Mouse (Mus musculus) cerebellum, adult 2 months (tissue): ENCODE measurements around the gene 4930426L09Rik. TPM values are rescaled to one million over a fixed set of nuclear protein-coding genes. Genes with fewer than 3 reads are reported as not detected.

Source experiments
- DNase-seq, 2 experiments: peaks; one replicate each; pipeline ENCODE4 v3.0.0; 2021
- H3K27ac ChIP-seq: fragments of 200-500 bp; 2 replicates; pipeline ENCODE4 v1.5.1; 2012; ENCODE audit warnings: low read length, control low read depth, inconsistent platforms; ENCODE audit not compliant: insufficient read depth
- H3K27me3 ChIP-seq: fragments of 200-500 bp; 2 replicates; pipeline ENCODE4 v1.6.1; 2012; ENCODE audit warnings: inconsistent platforms, mild to moderate bottlenecking, low read length, moderate library complexity; ENCODE audit not compliant: control insufficient read depth, insufficient read depth
- H3K4me1 ChIP-seq: fragments of 200-500 bp; 2 replicates; pipeline ENCODE4 v1.6.1; 2011; ENCODE audit warnings: low read length; ENCODE audit not compliant: control insufficient read depth, insufficient read depth
- H3K4me3 ChIP-seq: fragments of 200-500 bp; replicated peaks from 2 replicates; pipeline ENCODE3; 2011; ENCODE audit warnings: mild to moderate bottlenecking, low read depth, low read length, control low read depth; ENCODE audit not compliant: insufficient read depth
- CTCF ChIP-seq: fragments of 200-500 bp; IDR thresholded peaks from 2 replicates; pipeline ENCODE4 v1.5.1; 2011; ENCODE audit warnings: low read depth, mild to moderate bottlenecking, control low read depth, low read length, moderate library complexity, borderline replicate concordance; ENCODE audit not compliant: insufficient read depth
- POLR2A ChIP-seq: fragments of 200-500 bp; IDR thresholded peaks from 2 replicates; pipeline ENCODE4 v1.6.1; 2011; ENCODE audit warnings: low read length, control low read depth, borderline replicate concordance; ENCODE audit not compliant: insufficient read depth
- WGBS: fragments of 180-500 bp; shearing (Covaris S2); methylation state at CpG from one replicate; pipeline ENCODE4 v1.1.7; 2018; 5-methylcytosine and 5-hydroxymethylcytosine counted together
- polyA plus RNA-seq: library from polyadenylated mRNA; depleted of rRNA; stranded (reverse); fragments of >200 nt; gene quantifications from 2 replicates; pipeline ENCODE4 v1.2.3, GENCODE M21; 2012

4930426L09Rik gene
- polyA plus RNA-seq, 1 experiment, result 0.98 TPM

DNA sequence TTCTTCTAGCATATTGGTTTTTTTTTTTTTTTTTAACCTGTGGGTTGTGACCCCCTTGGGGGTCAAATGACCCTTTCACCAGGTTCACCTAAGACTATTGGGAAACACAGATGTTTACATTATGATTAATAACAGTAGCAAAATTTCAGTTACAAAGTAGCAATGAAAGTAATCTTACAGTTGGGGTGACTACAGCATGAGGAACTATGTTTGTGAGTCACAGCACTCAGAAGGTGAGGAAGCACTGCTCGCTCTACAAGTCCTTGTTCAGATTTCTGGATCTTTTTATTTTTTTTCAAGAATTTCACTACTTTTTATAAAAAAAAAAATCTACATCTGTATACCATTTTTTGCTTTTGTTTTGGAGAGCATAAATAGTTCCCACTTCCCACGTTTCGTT lies 26.6 kb upstream of the 4930426L09Rik start:
- Histone ChIP-seq H3K4me1 (no peaks in the 10 kb centered on the region), H3K4me3 (no peak overlapping the region), H3K27ac (no peak overlapping the region), H3K27me3 (no peaks in the 10 kb centered on the region)
- TF ChIP-seq CTCF, result no peak
- no peak for TF ChIP-seq POLR2A
- 97% methylated on average over 3 of the region's 3 CpGs for WGBS
- DNase-seq, result no peak

DNA sequence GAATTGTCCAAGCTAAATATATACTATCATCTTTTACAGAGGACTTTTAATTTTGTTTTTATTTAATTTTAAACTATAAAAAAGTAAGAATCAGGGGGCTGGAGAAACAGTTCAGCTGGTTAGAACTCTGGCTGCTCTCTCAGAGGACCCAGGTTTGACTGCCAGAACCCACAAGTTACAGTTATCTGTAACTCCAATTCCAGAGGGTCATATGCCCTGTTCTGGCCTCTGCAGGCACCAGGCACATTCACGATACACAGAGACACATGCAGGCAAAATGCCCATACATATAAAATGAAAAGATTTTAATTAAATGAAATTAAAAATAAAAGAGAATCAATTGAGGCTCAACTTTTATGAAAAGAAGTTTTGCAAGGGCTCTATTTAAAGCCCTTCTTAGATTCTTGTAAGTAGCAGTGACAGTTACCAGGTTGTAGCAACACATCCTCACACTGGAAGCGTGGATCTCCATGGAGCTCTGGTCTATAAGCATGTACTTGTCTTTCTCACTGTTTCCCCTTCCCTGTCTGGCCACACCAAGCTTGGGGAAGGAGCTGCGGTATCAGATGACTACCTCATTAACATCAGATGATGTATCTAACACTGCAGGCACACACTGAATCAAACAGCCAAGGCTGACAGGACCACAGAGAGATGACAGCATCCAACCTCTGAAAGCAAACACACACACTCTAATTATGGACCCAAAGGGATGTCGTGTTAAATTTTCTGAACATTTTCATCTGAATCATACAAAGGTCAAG lies 23.1 kb upstream of the 4930426L09Rik start:
- Histone ChIP-seq H3K4me3 (no peak overlapping the region), H3K27me3 (no peaks in the 10 kb centered on the region), H3K4me1 (0 out of 2 replicates have a peak, but pooled peaks cover 2% of the 10 kb centered on the region), H3K27ac (no peak overlapping the region)
- WGBS, result 56% methylated on average over 4 of the region's 4 CpGs
- no peak for DNase-seq
- no peak for TF ChIP-seq CTCF
- TF ChIP-seq POLR2A, result no peak

DNA sequence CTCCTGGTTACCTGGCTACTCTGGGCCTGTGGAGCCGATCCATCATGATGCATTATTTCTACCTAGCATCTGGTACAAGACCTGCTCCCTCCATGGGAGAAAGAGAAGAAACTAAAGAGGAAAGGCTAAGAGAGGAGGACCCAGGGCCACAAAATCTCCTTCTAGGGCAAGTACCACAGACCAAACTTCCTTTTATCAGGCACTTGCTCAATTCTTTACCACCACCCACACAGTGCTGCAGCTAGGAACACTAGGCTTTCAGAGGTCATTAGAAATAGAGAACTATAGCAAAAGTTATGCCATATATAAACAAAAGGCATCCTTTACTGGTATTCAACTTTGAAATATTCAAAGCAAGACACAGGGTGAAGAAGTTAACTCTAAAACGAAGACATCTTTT lies 22.0 kb upstream of the 4930426L09Rik start:
- no peak for TF ChIP-seq CTCF
- TF ChIP-seq POLR2A, result no peak
- 91% methylated on average over 2 of the region's 2 CpGs for WGBS

GRCm38 (mm10) chr2:18977201-18977805 lies 20.8 kb upstream of the 4930426L09Rik start:
- TF ChIP-seq CTCF (no peak), POLR2A (no peak)

More for the DNA sequence above, 22.0 kb upstream of the 4930426L09Rik start:
- H3K27me3 ChIP-seq, result no peaks in the 10 kb centered on the region
- H3K4me1 ChIP-seq, result 0 out of 2 replicates have a peak, but pooled peaks cover 2% of the 10 kb centered on the region
- H3K27ac ChIP-seq, result no peak overlapping the region
- DNase-seq, result no peak
- no peak overlapping the region for H3K4me3 ChIP-seq

DNA sequence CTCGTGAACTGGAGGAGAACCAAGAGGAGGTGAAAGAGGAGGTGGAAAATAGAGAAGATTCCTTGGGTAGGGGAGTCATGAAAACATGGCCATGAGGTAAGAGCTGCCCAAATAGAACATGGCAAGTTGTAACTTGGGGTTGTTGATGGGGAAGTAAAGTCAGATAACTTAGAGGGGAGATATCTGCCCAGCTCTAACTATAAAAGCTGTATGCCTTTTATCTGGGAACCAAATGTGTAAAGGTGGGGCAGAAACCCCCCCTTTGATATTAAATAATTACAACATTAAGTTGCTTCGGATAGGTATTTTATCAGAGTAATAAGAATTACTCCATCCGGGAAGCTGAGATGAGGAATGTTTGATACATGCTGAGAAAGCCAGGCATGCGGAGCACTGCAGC lies 19.1 kb upstream of the 4930426L09Rik start:
- Histone ChIP-seq H3K4me1 (0 out of 2 replicates have a peak, but pooled peaks cover 2% of the 10 kb centered on the region), H3K27me3 (no peaks in the 10 kb centered on the region), H3K27ac (no peak overlapping the region), H3K4me3 (no peak overlapping the region)
- DNase-seq, result no peak
- no peak for TF ChIP-seq CTCF
- TF ChIP-seq POLR2A, result no peak
- WGBS, result 85% methylated on average over 4 of the region's 4 CpGs

More at GRCm38 (mm10) chr2:18977201-18977805, 20.8 kb upstream of the 4930426L09Rik start:
- Histone ChIP-seq H3K27ac (no peak overlapping the region), H3K27me3 (no peaks in the 10 kb centered on the region), H3K4me3 (no peak overlapping the region), H3K4me1 (0 out of 2 replicates have a peak, but pooled peaks cover 2% of the 10 kb centered on the region)
- no peak for DNase-seq
- 92% methylated on average over 10 of the region's 10 CpGs for WGBS

GRCm38 (mm10) chr2:18979675-18980074 lies 18.5 kb upstream of the 4930426L09Rik start:
- Histone ChIP-seq H3K27me3 (no peaks in the 10 kb centered on the region), H3K4me3 (no peak overlapping the region), H3K4me1 (0 out of 2 replicates have a peak, but pooled peaks cover 2% of the 10 kb centered on the region), H3K27ac (no peak overlapping the region)
- 70% methylated on average over 7 of the region's 7 CpGs for WGBS
- TF ChIP-seq POLR2A, result no peak
- no peak for TF ChIP-seq CTCF
- DNase-seq, result no peak

DNA sequence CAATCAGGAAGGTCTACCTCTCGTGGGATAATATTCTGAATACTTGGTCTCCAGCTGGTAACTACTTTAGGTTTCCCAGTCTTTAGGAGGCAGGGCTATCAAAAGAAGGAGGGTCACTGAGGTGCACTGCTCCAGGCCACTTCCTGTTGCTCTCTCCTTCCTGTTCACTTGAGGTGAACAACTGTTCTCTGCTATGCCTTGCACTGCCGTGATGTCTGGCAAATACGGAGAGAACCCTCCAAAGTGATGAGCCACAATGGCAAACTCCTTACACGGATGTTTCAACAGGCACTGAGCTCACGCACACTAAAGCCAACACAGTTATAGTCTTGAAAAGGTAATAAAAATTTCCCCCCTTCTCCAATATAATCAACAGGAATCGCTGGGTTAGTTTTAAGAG lies 15.6 kb upstream of the 4930426L09Rik start:
- TF ChIP-seq CTCF, result no peak
- no peak for TF ChIP-seq POLR2A
- Histone ChIP-seq H3K27ac (no peak overlapping the region), H3K4me3 (no peak overlapping the region), H3K4me1 (0 out of 2 replicates have a peak, but pooled peaks cover 2% of the 10 kb centered on the region), H3K27me3 (no peaks in the 10 kb centered on the region)
- WGBS, result 78% methylated on average over 6 of the region's 6 CpGs
- no peak for DNase-seq

GRCm38 (mm10) chr2:18983546-18983945 lies 14.6 kb upstream of the 4930426L09Rik start:
- Histone ChIP-seq H3K4me3 (no peak overlapping the region), H3K27me3 (no peaks in the 10 kb centered on the region), H3K4me1 (no peaks in the 10 kb centered on the region), H3K27ac (no peak overlapping the region)
- TF ChIP-seq POLR2A (no peak), CTCF (no peak)
- no peak for DNase-seq
